ENCODE assay signal across 20 mouse cellular contexts in genomic region chr10:54381530-54381929, GRCm38 (mm10).
A peak's percentile ranks its signal among the peaks of the same experiment; 100 is the strongest.
DNase-seq lines count a peak whose midpoint lies in the region; TF ChIP-seq lines count a peak whose summit lies in the region.
"Had no signal": no experiment of that assay in that cellular context is flagged by ENCODE, and none has a peak within 500 bp of the region (broad histone marks: within the 10 kb centered on the region; RNA-seq: fewer than 3 reads in every experiment).

No protein-coding gene starts in this region.

- no peaks in the 10 kb centered on the region for H3K36me3 ChIP-seq in heart, adult 2 months (ENCODE audit: control insufficient read depth, insufficient read depth, low read length)
- H3K36me3 ChIP-seq: embryonic facial prominence, embryonic 15.5 days; forebrain, embryonic 10.5 days; heart, embryonic 13.5 days had no signal

- H3K27me3 ChIP-seq in heart, adult 2 months (ENCODE audit: control insufficient read depth, insufficient read depth, low read length) = no peaks in the 10 kb centered on the region
- H3K27me3 ChIP-seq: embryonic facial prominence, embryonic 15.5 days; heart, embryonic 13.5 days had no signal

- H3K4me1 ChIP-seq in heart, adult 2 months (ENCODE audit: control insufficient read depth, insufficient read depth, low read length) = no peaks in the 10 kb centered on the region
- H3K4me1 ChIP-seq: embryonic facial prominence, embryonic 15.5 days; forebrain, embryonic 10.5 days; heart, embryonic 13.5 days had no signal

- no peak overlapping the region for H3K9ac ChIP-seq in heart, adult 2 months (ENCODE audit: low read depth, low read length)
- H3K9ac ChIP-seq: embryonic facial prominence, embryonic 15.5 days; heart, embryonic 13.5 days had no signal

- TF ChIP-seq CTCF in heart, adult 2 months (IDR thresholded peaks at IDR 0.05) = no peak

- no peaks in the 10 kb centered on the region for H3K79me2 ChIP-seq in heart, adult 2 months (replicated peaks; ENCODE audit: control insufficient read depth, insufficient read depth, low read length)

- TF ChIP-seq EP300 in heart, adult 2 months (IDR thresholded peaks at IDR 0.05; ENCODE audit: insufficient read depth, low read depth, low read length) = no peak

- no peak overlapping the region for H3K27ac ChIP-seq in heart, adult 2 months
- H3K27ac ChIP-seq: embryonic facial prominence, embryonic 15.5 days; forebrain, embryonic 10.5 days; gastrocnemius, adult 2 months; heart, embryonic 13.5 days had no signal

- intact Hi-C loops in left cerebral cortex, postnatal 14 days (cut with DNase I) = no loop called here
- intact Hi-C loops in heart, adult 2 months (cut with DNase I) = no loop called here

- DNase-seq in layer of hippocampus, adult 18-20 months (ENCODE audit: low spot score in 2 of 2) = peak; percentile 2 to 30
- DNase-seq in layer of hippocampus, postnatal 10 days (ENCODE audit: low spot score in 2 of 2) = no peak
- peak; percentile 26 for DNase-seq in right cerebral cortex, adult 18-20 months
- DNase-seq in right cerebral cortex, postnatal 14 days = no peak
- DNase-seq in layer of hippocampus, adult 9-10 months (ENCODE audit: low spot score) = peak; percentile 3
- DNase-seq in left cerebral cortex, postnatal 14 days (ENCODE audit: low spot score in 2 of 2) = peak; percentile 14 to 30
- DNase-seq in urinary bladder, postnatal 10 days (ENCODE audit: low spot score) = no peak
- DNase-seq in heart, adult 2 months = no peak
- DNase-seq: adrenal gland, adult 2 months; adrenal gland, postnatal 25 days; cerebellum, adult 2 months; cerebellum, postnatal 14 days; embryo, embryonic 11 days; gastrocnemius, adult 2 months; gastrocnemius, postnatal 25 days; heart, postnatal 36 days had no signal

- H3K4me3 ChIP-seq in heart, adult 2 months = no peak overlapping the region
- H3K4me3 ChIP-seq: embryonic facial prominence, embryonic 15.5 days; erythroblast, embryonic 14.5 days; forebrain, embryonic 10.5 days; gastrocnemius, adult 2 months; heart, embryonic 13.5 days had no signal

- WGBS in heart, adult 2 months = 66% methylated on average over 2 of the region's 2 CpGs

- TF ChIP-seq POLR2A in heart, adult 2 months (IDR thresholded peaks at IDR 0.05; ENCODE audit: insufficient read depth, low read depth, low read length) = no peak

Comparison
In these comparisons a context has a peak if more than half of its experiments do, and no peak if none do; other contexts are left out.
1. DNase-seq: peak in layer of hippocampus, adult 18-20 months (2 of 2), right cerebral cortex, adult 18-20 months (single experiment), layer of hippocampus, adult 9-10 months (single experiment) and left cerebral cortex, postnatal 14 days (2 of 2); none in layer of hippocampus, postnatal 10 days (0 of 2), right cerebral cortex, postnatal 14 days (single experiment), urinary bladder, postnatal 10 days (single experiment) and heart, adult 2 months (0 of 2).